Mouse (Mus musculus): ENCODE measurements around the gene Chmp5.
A peak's percentile ranks its signal among the peaks of the same experiment; 100 is the strongest.
"Not testable (repeated sequence)": the region's sequence is repeated elsewhere in the genome, so short reads cannot be mapped to it uniquely, and the experiment has no call there.

Chmp5 gene

DNA sequence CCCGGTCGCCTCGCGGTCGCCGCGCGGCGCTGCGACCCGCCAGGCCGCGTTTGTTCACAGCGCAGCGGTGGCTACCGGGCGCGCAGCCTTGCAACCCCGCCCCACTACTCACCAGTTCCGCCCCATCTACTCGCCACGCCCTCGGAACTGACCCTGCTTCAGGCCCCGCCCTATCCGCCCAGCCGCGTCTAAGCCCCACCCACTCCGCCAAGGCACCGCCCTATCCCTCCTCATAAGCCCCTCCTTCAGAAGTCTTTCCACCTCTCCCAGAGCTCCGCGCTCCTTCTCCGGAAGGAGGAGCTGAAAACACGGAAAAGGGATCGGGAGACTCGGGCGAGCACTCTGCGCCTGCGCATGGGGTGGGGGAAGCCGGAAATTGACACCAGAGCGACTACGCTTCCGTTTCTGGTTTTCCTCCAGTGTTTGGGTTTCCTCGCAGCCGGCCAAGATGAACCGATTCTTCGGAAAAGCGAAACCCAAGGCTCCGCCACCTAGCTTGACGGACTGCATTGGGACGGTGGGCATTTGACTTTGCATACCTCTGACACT, at the start of gene Chmp5, which contains the start of gene Bag1:
Gene Chmp5, plus strand, starts transcription at position 248 of the 549 bp plus-strand sequence.
Gene Bag1, minus strand, starts transcription at position 135 of the 549 bp plus-strand sequence.
- peak; percentile 94 for DNase-seq (ENCODE audit: low spot score)

- no peak for DNase-seq (ENCODE audit: low spot score)
Measured at GRCm38 (mm10) chr4:40898476-40899044, 49.6 kb upstream of the Chmp5 start.

GRCm38 (mm10) chr4:40899264-40899663, 48.9 kb upstream of the Chmp5 start:
- no peak for DNase-seq (ENCODE audit: low spot score)

- no peak for DNase-seq (ENCODE audit: low spot score)
Measured at GRCm38 (mm10) chr4:40900071-40900470, 48.1 kb upstream of the Chmp5 start.

GRCm38 (mm10) chr4:40900612-40901011, 47.6 kb upstream of the Chmp5 start:
- no peak for DNase-seq (ENCODE audit: low spot score)

- DNase-seq (ENCODE audit: low spot score) = peak; percentile 31
Measured at GRCm38 (mm10) chr4:40906298-40906697, 41.9 kb upstream of the Chmp5 start.

DNA sequence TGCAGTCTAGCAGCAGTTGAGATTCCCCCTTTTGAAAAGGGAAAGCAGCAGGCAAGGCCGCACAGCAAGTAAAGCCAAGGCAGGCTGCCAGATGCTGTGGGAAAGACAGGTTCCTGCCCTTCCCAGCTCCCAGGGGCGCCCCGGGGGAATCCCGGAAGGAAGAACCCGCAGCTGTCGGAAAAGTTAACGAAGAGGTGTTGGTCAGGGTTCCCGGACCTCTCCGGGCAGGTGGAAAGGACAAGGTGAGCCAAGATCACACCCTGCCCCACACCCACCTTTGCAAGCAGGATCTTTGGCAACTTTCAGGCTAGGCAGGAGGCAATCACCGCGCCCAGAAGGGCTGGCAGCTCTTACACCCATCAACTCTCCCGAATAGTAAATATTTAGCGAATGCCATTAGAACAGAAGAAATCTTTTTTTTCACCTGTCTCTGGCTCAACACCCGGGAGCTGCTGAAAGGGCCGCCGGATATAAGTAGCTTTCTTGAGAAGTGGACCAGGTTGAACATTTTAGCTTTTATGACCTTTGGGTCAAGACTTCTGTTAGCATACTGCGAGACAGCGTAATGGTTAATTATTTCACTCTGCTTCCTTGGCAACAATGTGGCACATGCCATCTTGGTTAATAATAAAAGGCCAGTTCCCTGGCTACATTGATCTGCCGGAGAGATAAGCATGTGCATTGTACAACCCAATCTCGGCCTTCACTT, 39.8 kb upstream of the Chmp5 start:
- DNase-seq (ENCODE audit: low spot score) = no peak

DNA sequence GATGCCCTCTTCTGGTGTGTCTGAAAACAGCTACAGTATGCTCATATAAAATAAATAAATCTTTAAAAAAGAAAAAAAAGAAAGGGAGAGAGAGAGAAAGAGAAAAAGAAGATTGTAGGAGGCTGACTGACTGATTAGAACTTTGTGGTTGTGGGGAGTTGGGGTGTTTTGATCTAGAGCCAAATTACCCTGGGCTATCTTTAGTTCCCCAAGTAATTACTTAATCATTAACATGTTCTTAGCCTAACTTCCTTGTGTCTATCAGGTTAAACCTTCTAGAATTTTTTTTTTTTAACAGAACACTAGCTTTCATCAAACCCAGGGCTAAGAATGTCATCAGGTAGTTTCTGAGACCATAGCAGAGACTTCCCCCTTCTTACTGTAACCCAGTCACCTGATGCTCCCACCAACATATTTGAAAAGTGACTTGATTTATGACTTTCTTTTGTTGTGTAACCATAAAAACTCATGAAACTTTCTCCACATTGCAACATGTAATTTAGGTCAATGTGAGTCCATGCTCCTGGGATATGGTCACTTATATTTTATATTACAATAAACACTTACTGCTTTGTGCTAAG, 33.8 kb upstream of the Chmp5 start:
- DNase-seq (ENCODE audit: low spot score) = no peak

GRCm38 (mm10) chr4:40915947-40916346, 32.3 kb upstream of the Chmp5 start:
- DNase-seq (ENCODE audit: low spot score) = no peak

DNA sequence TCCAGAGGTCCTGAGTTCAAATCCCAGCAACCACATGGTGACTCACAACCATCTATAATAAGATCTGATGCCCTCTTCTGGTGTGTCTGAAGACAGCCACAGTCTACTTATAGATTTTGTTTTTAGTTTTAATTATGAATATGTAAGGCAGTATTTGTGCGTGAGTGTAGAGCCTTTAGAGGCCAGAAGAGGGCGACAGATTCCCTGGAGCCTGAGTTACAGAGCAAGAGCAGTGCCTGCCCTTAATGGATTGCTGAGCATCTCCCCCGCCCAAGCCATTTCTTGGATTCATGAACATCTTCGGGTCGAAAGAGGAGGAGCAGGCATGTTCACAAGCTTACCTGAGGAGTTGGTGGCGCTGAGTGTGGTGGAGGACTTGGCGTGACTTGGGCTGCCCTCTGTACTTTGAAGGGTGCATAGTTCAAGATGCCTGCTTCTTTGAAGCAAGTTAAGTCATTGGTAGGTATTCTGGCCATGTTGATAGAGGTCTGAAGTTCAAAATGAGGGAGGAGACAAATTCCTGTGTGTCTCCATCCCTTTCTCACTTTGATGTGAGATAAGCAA, 31.5 kb upstream of the Chmp5 start:
- no peak for DNase-seq (ENCODE audit: low spot score)

GRCm38 (mm10) chr4:40919785-40920184, 28.4 kb upstream of the Chmp5 start, which contains the start of gene Spink4:
TSS of gene Spink4 (plus strand) at chr4:40920052.
- DNase-seq (ENCODE audit: low spot score) = no peak

DNA sequence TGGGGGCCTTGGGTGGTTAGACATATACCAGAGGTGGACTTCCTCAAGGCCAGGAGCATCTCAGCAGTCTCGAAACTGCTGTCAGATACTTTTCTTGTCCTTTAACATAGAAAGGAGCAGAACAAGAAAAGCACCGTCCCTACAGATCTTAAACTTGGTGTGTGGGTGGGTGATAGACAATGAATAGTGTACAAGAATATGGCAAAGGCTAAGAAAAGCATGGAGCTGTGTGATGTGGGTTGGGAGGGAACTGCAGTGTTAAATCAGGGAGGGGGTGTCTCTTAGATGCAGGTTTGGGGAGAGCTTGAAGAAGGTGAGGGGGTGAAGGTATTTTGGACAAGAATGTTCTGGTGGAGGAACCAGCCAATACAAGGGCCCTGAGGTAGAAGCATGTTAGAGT, 27.6 kb upstream of the Chmp5 start:
- no peak for DNase-seq (ENCODE audit: low spot score)

DNA sequence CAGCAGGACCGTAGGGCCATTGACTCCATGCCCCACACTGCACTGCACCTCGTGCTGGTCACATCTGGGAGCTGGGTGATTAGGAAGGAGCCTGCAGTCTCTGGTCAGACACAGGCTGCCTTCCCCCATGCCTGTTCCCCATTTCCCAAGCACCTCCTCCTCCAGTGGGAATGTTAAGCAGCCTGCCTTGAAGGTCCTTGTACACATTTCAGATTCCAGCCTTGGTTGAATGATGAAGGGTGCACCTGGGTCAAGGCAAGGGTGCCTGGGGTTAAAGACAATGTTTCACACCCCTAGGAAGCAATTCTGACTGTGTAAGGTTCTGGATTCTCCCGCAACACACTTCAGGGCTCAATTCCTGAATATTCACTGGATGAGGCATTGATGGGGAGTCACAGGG, 26.9 kb upstream of the Chmp5 start:
- DNase-seq (ENCODE audit: low spot score) = no peak

GRCm38 (mm10) chr4:40923087-40923651, 25.0 kb upstream of the Chmp5 start:
- no peak for DNase-seq (ENCODE audit: low spot score)

DNA sequence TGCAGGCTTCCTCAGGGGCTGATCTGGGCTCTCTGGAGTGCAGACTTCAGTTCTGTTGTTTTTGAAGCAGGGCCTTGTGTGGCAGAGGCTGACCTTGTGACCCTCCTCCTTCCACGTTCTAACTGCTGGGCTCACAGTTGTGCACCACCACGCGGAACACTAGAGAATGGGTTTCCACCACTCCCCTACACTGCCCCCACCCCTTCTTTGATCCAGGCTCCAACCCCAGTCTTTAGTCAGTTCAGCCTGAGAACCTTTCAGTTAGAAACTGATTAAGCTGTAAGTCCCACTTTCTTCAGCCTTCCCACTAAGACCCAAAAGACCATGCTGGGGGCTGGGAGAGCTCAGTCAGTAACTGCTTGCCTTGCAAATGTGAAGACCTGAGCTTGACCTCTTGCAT, 22.6 kb upstream of the Chmp5 start:
- no peak for DNase-seq (ENCODE audit: low spot score)

GRCm38 (mm10) chr4:40929046-40929445, 19.2 kb upstream of the Chmp5 start:
- DNase-seq (ENCODE audit: low spot score) = no peak

- DNase-seq (ENCODE audit: low spot score) = no peak
Measured at GRCm38 (mm10) chr4:40933694-40934093, 14.5 kb upstream of the Chmp5 start.

- not testable (repeated sequence) for DNase-seq (ENCODE audit: low spot score)
Measured at GRCm38 (mm10) chr4:40934369-40934768, 13.8 kb upstream of the Chmp5 start.

DNA sequence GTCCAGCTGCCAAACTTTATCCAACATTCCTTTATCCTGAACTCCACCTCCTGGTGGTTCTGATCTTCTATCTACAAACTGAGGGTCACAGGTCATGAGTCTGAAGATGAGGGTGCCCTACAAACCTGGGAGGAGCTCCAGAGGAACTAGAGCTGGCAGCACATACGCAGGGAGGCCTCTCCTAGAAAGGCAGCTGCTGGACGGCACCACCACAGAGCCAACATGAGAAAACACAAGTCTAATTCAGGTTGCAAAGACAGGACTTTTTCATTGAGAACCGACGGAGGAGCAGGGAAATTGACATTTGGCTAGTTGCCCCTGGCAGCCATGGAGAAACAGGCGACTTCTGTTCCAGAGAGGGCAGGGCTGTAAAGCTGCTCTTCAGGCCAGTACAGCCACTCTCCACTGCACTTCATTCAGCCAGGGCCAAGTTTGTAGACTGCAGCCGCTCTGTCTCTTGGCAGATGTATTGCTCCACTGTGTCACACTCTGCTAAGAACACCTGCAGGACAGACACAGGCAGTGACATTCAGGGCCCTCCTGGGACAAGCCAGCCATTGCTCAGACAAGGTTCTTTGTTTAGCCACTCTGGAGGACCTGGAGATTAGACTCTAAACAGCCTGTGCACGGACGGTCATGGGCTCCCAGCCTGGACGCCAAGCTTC, 11.9 kb upstream of the Chmp5 start:
- peak; percentile 21 for DNase-seq (ENCODE audit: low spot score)

- DNase-seq (ENCODE audit: low spot score) = no peak
Measured at GRCm38 (mm10) chr4:40938793-40939192, 9.4 kb upstream of the Chmp5 start.

DNA sequence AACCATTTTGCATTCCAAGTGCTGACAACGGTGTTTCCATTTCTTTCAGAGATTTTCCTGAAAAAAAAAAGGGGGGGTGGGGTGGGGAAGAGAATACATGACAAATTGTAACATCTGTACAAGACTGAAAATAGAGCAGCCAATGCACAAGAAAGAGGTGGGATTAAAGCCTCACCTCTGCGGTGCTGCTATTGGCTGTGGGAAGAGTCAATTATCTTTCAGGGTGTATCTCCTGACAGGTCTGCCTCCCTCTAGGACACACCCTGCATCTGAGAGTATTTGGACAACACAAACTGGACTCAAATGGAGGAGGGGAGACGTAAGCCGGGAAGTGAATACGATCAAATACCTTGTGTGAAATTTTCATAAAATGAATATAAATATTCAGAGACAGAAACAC, 4.6 kb upstream of the Chmp5 start:
- DNase-seq (ENCODE audit: low spot score) = no peak

Measured in layer of hippocampus, adult 9-10 months (tissue).